ENCODE assay signal across 15 mouse cellular contexts in the genomic region with DNA sequence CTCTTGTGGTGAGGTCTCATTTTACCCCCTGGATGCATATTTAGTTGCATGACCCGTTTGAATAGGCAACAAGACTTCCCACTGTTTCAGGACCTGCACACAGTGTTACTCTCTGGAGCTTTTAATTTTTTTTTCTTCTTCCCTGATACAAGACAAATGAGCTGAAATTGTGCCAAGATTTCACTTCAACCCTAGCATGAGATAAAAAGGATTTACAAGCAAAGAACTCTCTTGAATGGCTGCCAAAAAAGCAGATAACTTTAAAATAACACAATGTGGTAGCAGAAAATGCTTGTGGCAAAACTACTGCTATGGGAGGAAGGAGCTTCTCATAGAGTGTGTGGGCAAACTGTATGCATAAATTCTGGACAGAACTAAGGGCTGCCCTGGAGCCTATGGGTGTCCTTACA. TPM values are rescaled to one million over a fixed set of nuclear protein-coding genes. Genes with fewer than 3 reads are reported as not detected.
DNase-seq lines count a peak whose midpoint lies in the region; ATAC-seq and TF ChIP-seq lines count a peak whose summit lies in the region.
"Had no signal": no experiment of that assay in that cellular context is flagged by ENCODE, and none has a peak within 500 bp of the region (broad histone marks: within the 10 kb centered on the region; RNA-seq: fewer than 3 reads in every experiment).

No protein-coding gene starts in this region.

- no peaks in the 10 kb centered on the region for H3K27me3 ChIP-seq in heart, embryonic 16.5 days (ENCODE audit: control insufficient read depth, insufficient read depth, low read length)
- H3K27me3 ChIP-seq in lung, embryonic 14.5 days (ENCODE audit: insufficient read depth, low read length) = no peaks in the 10 kb centered on the region
- no peaks in the 10 kb centered on the region for H3K27me3 ChIP-seq in forebrain, embryonic 15.5 days
- H3K27me3 ChIP-seq: neural tube, embryonic 13.5 days had no signal

- no peaks in the 10 kb centered on the region for H3K9me3 ChIP-seq in heart, embryonic 16.5 days (replicated peaks; ENCODE audit: control insufficient read depth, low read length)
- no peaks in the 10 kb centered on the region for H3K9me3 ChIP-seq in lung, embryonic 14.5 days (ENCODE audit: low read depth, low read length)
- no peaks in the 10 kb centered on the region for H3K9me3 ChIP-seq in forebrain, embryonic 15.5 days
- H3K9me3 ChIP-seq: neural tube, embryonic 13.5 days had no signal

- ATAC-seq in heart, embryonic 16.5 days (replicated peaks; ENCODE audit: extremely low read depth, insufficient read depth, low FRiP score) = peak; percentile 60; the same call in 1 of the 2 replicates
- ATAC-seq in lung, embryonic 14.5 days (ENCODE audit: insufficient read depth) = peak; percentile 69; the same call in 1 of the 2 replicates
- ATAC-seq in forebrain, embryonic 15.5 days (replicated peaks) = peak; percentile 48; the same call in 1 of the 2 replicates

- 5% methylated on average over 1 of the region's 1 CpGs for WGBS in heart, embryonic 16.5 days
- 16% methylated on average over 1 of the region's 1 CpGs for WGBS in lung, embryonic 14.5 days
- WGBS in lung, adult 2 months = 17% methylated on average over 1 of the region's 1 CpGs
- 15% methylated on average over 1 of the region's 1 CpGs for WGBS in forebrain, embryonic 15.5 days

- no peak overlapping the region for H3K9ac ChIP-seq in heart, embryonic 16.5 days (ENCODE audit: low read length)
- H3K9ac ChIP-seq in lung, embryonic 14.5 days = no peak overlapping the region
- H3K9ac ChIP-seq in forebrain, embryonic 15.5 days (replicated peaks) = no peak overlapping the region
- H3K9ac ChIP-seq: neural tube, embryonic 13.5 days had no signal

- no peaks in the 10 kb centered on the region for H3K36me3 ChIP-seq in heart, embryonic 16.5 days (ENCODE audit: control insufficient read depth, insufficient read depth)
- no peaks in the 10 kb centered on the region for H3K36me3 ChIP-seq in lung, embryonic 14.5 days (ENCODE audit: insufficient read depth)
- H3K36me3 ChIP-seq in forebrain, embryonic 15.5 days = no peaks in the 10 kb centered on the region
- H3K36me3 ChIP-seq: neural tube, embryonic 13.5 days had no signal

- TF ChIP-seq POLR2A in lung, adult 2 months (IDR thresholded peaks at IDR 0.05; ENCODE audit: borderline replicate concordance, extremely low read depth, low read depth, low read length) = no peak

- no peak overlapping the region for H3K4me3 ChIP-seq in heart, embryonic 16.5 days (ENCODE audit: low read length)
- no peak overlapping the region for H3K4me3 ChIP-seq in lung, embryonic 14.5 days (ENCODE audit: low read depth, low read length)
- H3K4me3 ChIP-seq in lung, adult 2 months (replicated peaks; ENCODE audit: extremely low read depth, low read depth, low read length) = no peak overlapping the region
- H3K4me3 ChIP-seq in forebrain, embryonic 15.5 days = no peak overlapping the region
- H3K4me3 ChIP-seq: erythroblast, embryonic 14.5 days; neural tube, embryonic 13.5 days had no signal

- no peak overlapping the region for H3K4me2 ChIP-seq in heart, embryonic 16.5 days (ENCODE audit: low read depth, low read length)
- H3K4me2 ChIP-seq in lung, embryonic 14.5 days = no peak overlapping the region
- no peak overlapping the region for H3K4me2 ChIP-seq in forebrain, embryonic 15.5 days (replicated peaks)
- H3K4me2 ChIP-seq: liver, embryonic 11.5 days; neural tube, embryonic 13.5 days had no signal

- DNase-seq in heart, adult 18-20 months = no peak
- peak; percentile 94 for DNase-seq in lung, embryonic 14.5 days
- no peak for DNase-seq in lung, adult 2 months
- peak; percentile 24 for DNase-seq in Muller cell, postnatal 12 days (ENCODE audit: inconsistent ontology term)
- no peak for DNase-seq in gastrocnemius, postnatal 10 days
- DNase-seq in ovary, postnatal 14 days (ENCODE audit: low spot score) = no peak
- DNase-seq: cerebellum, adult 2 months; embryo, embryonic 11 days; heart, postnatal 14 days had no signal

- peaks cover 12% of the 10 kb centered on the region for H3K4me1 ChIP-seq in heart, embryonic 16.5 days (ENCODE audit: control insufficient read depth, insufficient read depth, low read length)
- H3K4me1 ChIP-seq in lung, embryonic 14.5 days (ENCODE audit: insufficient read depth) = peaks cover 3% of the 10 kb centered on the region
- H3K4me1 ChIP-seq in lung, adult 2 months (ENCODE audit: control insufficient read depth, insufficient read depth, low read length) = no peaks in the 10 kb centered on the region
- H3K4me1 ChIP-seq in forebrain, embryonic 15.5 days = peaks cover 6% of the 10 kb centered on the region
- H3K4me1 ChIP-seq: neural tube, embryonic 13.5 days had no signal

- H3K27ac ChIP-seq in heart, embryonic 16.5 days (ENCODE audit: low read length) = peak overlapping the region; percentile 58
- H3K27ac ChIP-seq in lung, embryonic 14.5 days (ENCODE audit: low read depth) = 0 out of 2 replicates have a peak overlapping the region, but pooled peaks have one; percentile 7
- H3K27ac ChIP-seq in forebrain, embryonic 15.5 days (replicated peaks) = no peak overlapping the region
- H3K27ac ChIP-seq: neural tube, embryonic 13.5 days had no signal

- TF ChIP-seq CTCF in lung, embryonic 14.5 days (IDR thresholded peaks at IDR 0.05; ENCODE audit: low read depth) = no peak
- TF ChIP-seq CTCF in lung, adult 2 months (IDR thresholded peaks at IDR 0.05; ENCODE audit: insufficient read depth, low read length) = no peak

RNA-seq across cellular contexts. Expression of gene Armc3, which starts 22.3 kb away (rescaled TPM):
- polyA plus RNA-seq in heart, embryonic 16.5 days (2015; fragmentation: Nextera tagmentation; extraction: Ambion mirVana) = 0.45 and 0.49 TPM in 2 replicates
- under 1 TPM in 1 of 2 experiments, not detected in 1; 0.18 TPM for total RNA-seq in heart, adult 18-20 months (2021)
- polyA plus RNA-seq in lung, embryonic 14.5 days (2014; fragmentation: Nextera tagmentation; extraction: Ambion mirVana) = 0.11 and 0.26 TPM in 2 replicates
- 1.0 TPM in 2 replicates for polyA plus RNA-seq in lung, adult 2 months (2012; rRNA removed)
- polyA plus RNA-seq in forebrain, embryonic 15.5 days (2015; fragmentation: Nextera tagmentation; extraction: Ambion mirVana) = 0.95 and 1.4 TPM in 2 replicates
- total RNA-seq in gastrocnemius, postnatal 10 days (2021) = not detected
- total RNA-seq: gastrocnemius, adult 8-10 months; heart, postnatal 14 days had no signal
- polyA plus RNA-seq: erythroblast, embryonic 14.5 days had no signal

Comparison
In these comparisons a context has a peak if more than half of its experiments do, and no peak if none do; other contexts are left out.
1. DNase-seq: peak in lung, embryonic 14.5 days (single experiment) and Muller cell, postnatal 12 days (single experiment); none in heart, adult 18-20 months (0 of 2), lung, adult 2 months (single experiment), gastrocnemius, postnatal 10 days (single experiment) and ovary, postnatal 14 days (single experiment).
2. Peak in every context shown above with its lines, with median percentiles within 50 percentile points of each other: ATAC-seq.